Mouse (Mus musculus): ENCODE data around the gene Ifit2. TPM values are rescaled to one million over a fixed set of nuclear protein-coding genes. Genes with fewer than 3 reads are reported as not detected.
A peak's percentile ranks its signal among the peaks of the same experiment; 100 is the strongest.
"Not testable (repeated sequence)": the region's sequence is repeated elsewhere in the genome, so short reads cannot be mapped to it uniquely, and the experiment has no call there.

The Ifit2 gene
- polyA plus RNA-seq, 1 experiment from 2014 or later: 3.1 TPM

DNA sequence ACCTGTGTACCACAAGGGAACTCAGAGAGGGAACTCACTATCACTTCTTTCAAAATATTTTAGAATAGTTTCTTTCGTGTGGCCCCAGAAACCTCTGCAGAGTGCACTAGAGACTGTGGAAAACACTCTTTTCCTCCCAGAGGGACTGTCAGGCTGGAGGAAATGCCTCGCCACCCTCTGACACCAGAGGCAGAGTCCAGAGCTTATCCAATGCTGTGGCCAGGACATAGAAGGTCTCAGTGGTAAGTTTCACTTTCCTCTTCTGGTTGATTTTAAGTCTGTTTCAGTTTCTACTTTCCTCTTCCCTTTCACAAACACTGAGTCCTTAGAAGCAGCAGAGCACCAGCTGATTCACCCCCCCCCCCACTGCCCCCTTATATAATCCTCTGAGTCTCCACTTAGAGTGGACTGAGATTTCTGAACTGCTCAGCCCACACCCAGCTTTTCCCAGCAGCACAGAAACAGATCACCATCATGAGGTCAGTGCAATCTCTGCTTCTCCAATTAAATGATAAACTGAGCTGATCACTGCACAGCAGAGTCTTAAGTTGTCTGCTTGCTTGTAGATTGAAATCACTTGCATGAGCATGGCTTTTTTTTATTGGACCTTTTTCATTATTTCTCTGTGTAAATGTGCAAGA is 32.8 kb downstream of the Ifit2 start, which contains the start of gene Ifit3:
Gene Ifit3 (plus strand): TSS at position 406 of the 641 bp plus-strand sequence.
- not testable (repeated sequence) for ATAC-seq (ENCODE audit: low read depth); H3K4me3 ChIP-seq; H3K36me3 ChIP-seq; H3K27ac ChIP-seq (replicated peaks); H3K4me2 ChIP-seq; H3K4me1 ChIP-seq (replicated peaks); H3K9me3 ChIP-seq; H3K9ac ChIP-seq; H3K27me3 ChIP-seq
- 56% methylated on average over 2 of the region's 2 CpGs for WGBS

- not testable (repeated sequence) for H3K4me2 ChIP-seq; H3K4me3 ChIP-seq; H3K9ac ChIP-seq; H3K27me3 ChIP-seq; ATAC-seq (ENCODE audit: low read depth); H3K9me3 ChIP-seq; H3K4me1 ChIP-seq (replicated peaks); H3K27ac ChIP-seq (replicated peaks); H3K36me3 ChIP-seq
- WGBS: 75% methylated on average over 5 of the region's 5 CpGs
Measured at GRCm38 (mm10) chr19:34585740-34586458, 35.4 kb downstream of the Ifit2 start.

DNA sequence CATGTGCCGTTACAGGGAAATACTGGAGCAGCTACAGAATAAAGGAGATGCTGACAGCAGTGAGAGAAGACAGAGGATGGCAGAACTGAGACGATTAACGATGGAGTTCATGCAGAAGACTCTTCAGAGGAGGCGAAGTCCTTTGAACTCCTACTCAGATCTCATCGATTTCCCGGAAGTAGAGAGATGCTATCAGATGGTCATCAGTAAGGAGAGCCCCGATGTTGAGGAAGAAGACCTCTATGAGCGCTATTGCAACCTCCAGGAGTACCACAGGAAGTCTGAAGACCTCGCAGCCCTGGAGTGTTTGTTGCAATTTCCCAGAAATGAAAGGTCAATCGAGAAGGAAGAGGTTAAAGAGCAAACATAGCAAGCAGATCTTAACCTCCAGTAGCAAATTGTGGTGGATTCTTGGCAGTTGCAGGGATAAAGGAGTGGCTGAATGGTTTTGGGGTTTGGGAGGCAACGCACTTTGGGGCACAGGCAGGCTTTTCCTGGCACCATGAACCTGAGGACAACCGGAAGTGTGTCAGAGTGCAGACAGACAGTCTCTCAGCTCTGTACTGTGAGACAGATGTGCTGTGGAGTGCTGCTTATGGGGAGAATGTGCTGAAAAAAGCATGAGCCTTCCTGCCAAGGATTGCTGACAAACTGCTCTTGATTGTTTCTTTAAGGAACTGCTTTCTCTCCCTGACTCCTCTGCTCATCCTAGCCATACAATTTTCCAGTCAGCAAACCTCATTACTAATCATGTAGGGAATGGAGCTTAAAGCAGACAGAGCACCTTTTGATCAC is 37.6 kb downstream of the Ifit2 start:
- H3K27ac ChIP-seq (replicated peaks); H3K27me3 ChIP-seq; H3K36me3 ChIP-seq; ATAC-seq (ENCODE audit: low read depth); H3K4me2 ChIP-seq; H3K4me1 ChIP-seq (replicated peaks); H3K4me3 ChIP-seq; H3K9ac ChIP-seq; H3K9me3 ChIP-seq: not testable (repeated sequence)
- 86% methylated on average over 7 of the region's 12 CpGs for WGBS

DNA sequence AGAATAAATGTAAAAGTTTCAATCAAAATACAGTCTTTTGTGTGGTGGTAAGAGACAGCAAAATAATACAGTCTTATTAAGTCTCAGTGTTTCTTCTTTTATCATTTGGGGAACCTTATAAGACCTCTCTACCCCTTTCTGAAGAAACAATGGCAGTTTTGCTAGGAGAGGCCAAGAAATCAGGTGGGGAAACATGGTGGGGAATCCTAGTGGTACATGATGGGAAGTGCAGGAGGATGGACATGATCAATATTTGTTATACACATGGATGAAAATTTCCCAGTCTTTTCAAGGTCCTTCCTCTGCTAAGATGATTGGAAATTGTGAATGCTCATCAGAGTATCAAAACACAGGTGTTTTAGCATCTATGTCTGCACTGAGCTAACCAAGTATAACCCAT is 38.5 kb downstream of the Ifit2 start:
- Histone ChIP-seq H3K4me2 (no peak overlapping the region), H3K4me1 (replicated peaks) (no peaks in the 10 kb centered on the region), H3K27me3 (no peaks in the 10 kb centered on the region), H3K9ac (no peak overlapping the region), H3K36me3 (no peaks in the 10 kb centered on the region), H3K27ac (replicated peaks) (no peak overlapping the region), H3K4me3 (no peak overlapping the region), H3K9me3 (no peaks in the 10 kb centered on the region)
- no peak for ATAC-seq (ENCODE audit: low read depth)

GRCm38 (mm10) chr19:34593456-34593855 is 43.0 kb downstream of the Ifit2 start:
- Histone ChIP-seq H3K27ac (replicated peaks) (no peak overlapping the region), H3K27me3 (no peaks in the 10 kb centered on the region), H3K4me2 (no peak overlapping the region), H3K9ac (no peak overlapping the region), H3K4me1 (replicated peaks) (no peaks in the 10 kb centered on the region), H3K4me3 (no peak overlapping the region), H3K36me3 (no peaks in the 10 kb centered on the region), H3K9me3 (no peaks in the 10 kb centered on the region)
- ATAC-seq (ENCODE audit: low read depth): no peak
- WGBS: 94% methylated on average over 2 of the region's 2 CpGs

DNA sequence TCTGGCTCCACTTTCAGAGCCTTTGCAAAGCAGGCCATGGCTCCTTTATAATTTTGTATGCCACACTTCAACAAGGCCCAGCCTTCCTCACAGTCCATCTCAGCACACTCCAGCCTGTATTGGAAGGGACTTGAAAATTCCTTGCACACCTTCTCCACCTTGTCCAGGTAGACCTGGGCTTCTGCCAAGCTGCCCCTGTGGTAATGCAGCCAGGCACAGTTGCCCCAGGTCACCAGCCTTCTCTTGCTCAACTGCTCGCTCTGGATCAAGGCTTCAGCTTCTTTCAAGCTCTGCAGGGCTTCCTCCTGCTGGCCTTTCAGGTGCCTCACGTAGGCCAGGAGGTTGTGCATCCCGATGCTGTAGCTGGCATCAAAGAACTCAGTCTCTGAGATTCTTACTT is 44.0 kb downstream of the Ifit2 start:
- H3K27me3 ChIP-seq; H3K9me3 ChIP-seq; H3K4me1 ChIP-seq (replicated peaks); H3K4me2 ChIP-seq; H3K4me3 ChIP-seq; H3K9ac ChIP-seq; ATAC-seq (ENCODE audit: low read depth); H3K36me3 ChIP-seq; H3K27ac ChIP-seq (replicated peaks): not testable (repeated sequence)
- WGBS: 80% methylated on average over 3 of the region's 3 CpGs

- H3K4me2 ChIP-seq: no peak overlapping the region
- no peaks in the 10 kb centered on the region for H3K36me3 ChIP-seq
- H3K9me3 ChIP-seq: no peaks in the 10 kb centered on the region
- ATAC-seq (ENCODE audit: low read depth): no peak
- no peak overlapping the region for H3K4me3 ChIP-seq
- H3K27ac ChIP-seq (replicated peaks): no peak overlapping the region
- no peaks in the 10 kb centered on the region for H3K27me3 ChIP-seq
- H3K9ac ChIP-seq: no peak overlapping the region
- no peaks in the 10 kb centered on the region for H3K4me1 ChIP-seq (replicated peaks)
Measured at GRCm38 (mm10) chr19:34596811-34597210, 46.3 kb downstream of the Ifit2 start.

GRCm38 (mm10) chr19:34598341-34598740 is 47.8 kb downstream of the Ifit2 start:
- ATAC-seq (ENCODE audit: low read depth): no peak
- H3K27me3 ChIP-seq: no peaks in the 10 kb centered on the region
- 84% methylated on average over 2 of the region's 2 CpGs for WGBS
- no peak overlapping the region for H3K9ac ChIP-seq
- no peak overlapping the region for H3K27ac ChIP-seq (replicated peaks)
- H3K36me3 ChIP-seq: no peaks in the 10 kb centered on the region
- no peak overlapping the region for H3K4me3 ChIP-seq
- H3K4me2 ChIP-seq: no peak overlapping the region
- no peaks in the 10 kb centered on the region for H3K9me3 ChIP-seq
- no peaks in the 10 kb centered on the region for H3K4me1 ChIP-seq (replicated peaks)

DNA sequence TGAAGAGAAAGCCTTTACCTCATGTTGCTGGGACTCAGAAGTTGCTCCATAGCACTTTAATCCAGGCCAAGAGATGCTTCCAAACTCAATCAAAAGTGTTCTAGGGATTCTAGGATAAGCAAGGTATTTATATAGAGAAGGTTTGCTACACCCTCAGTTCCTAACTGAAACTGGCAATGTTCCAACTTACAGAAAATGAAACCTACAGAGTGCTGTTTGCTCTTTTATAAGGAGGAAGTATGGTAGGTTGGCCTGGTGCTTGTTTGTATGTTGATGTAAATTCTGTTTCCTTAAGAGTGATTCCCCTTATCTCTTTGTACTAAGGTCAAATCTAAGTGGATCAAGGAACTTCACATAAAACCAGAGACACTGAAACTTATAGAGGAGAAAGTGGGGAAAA is 48.8 kb downstream of the Ifit2 start:
- not testable (repeated sequence) for H3K27me3 ChIP-seq; ATAC-seq (ENCODE audit: low read depth); H3K9me3 ChIP-seq; H3K4me2 ChIP-seq; H3K4me1 ChIP-seq (replicated peaks); H3K27ac ChIP-seq (replicated peaks); H3K9ac ChIP-seq; H3K4me3 ChIP-seq; H3K36me3 ChIP-seq

- H3K36me3 ChIP-seq; H3K9me3 ChIP-seq; H3K4me2 ChIP-seq; H3K9ac ChIP-seq; H3K4me1 ChIP-seq (replicated peaks); H3K27ac ChIP-seq (replicated peaks); H3K27me3 ChIP-seq; ATAC-seq (ENCODE audit: low read depth); H3K4me3 ChIP-seq: not testable (repeated sequence)
- WGBS: 48% methylated on average over 1 of the region's 1 CpGs
Measured at GRCm38 (mm10) chr19:34601888-34602287, 51.4 kb downstream of the Ifit2 start, which contains the start of gene Ifit1bl1. Gene Ifit1bl1, minus strand, starts transcription at chr19:34601956.

DNA sequence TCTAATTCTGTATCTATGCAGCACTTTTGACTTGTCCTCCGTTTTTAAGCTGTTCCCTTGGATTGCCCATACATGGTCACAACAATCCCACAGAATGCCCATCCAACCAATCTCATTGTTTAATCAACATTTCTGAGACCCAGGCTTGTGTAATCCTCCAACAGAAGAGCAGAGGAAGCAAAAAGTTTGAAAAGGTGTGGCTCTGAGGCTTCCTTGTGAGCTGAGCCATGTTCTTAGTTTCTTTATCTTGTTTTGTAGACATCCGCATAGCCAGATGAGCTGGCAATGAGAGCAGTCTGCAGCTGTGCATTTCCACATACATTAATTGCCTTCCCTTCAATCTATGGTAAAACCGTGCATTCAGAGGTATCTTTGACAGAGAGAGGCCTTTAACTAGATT is 55.0 kb downstream of the Ifit2 start:
- Histone ChIP-seq H3K27me3 (no peaks in the 10 kb centered on the region), H3K36me3 (no peaks in the 10 kb centered on the region), H3K9me3 (no peaks in the 10 kb centered on the region), H3K4me2 (no peak overlapping the region), H3K27ac (replicated peaks) (no peak overlapping the region), H3K9ac (no peak overlapping the region), H3K4me1 (replicated peaks) (no peaks in the 10 kb centered on the region), H3K4me3 (no peak overlapping the region)
- no peak for ATAC-seq (ENCODE audit: low read depth)
- WGBS: 90% methylated on average over 3 of the region's 3 CpGs

DNA sequence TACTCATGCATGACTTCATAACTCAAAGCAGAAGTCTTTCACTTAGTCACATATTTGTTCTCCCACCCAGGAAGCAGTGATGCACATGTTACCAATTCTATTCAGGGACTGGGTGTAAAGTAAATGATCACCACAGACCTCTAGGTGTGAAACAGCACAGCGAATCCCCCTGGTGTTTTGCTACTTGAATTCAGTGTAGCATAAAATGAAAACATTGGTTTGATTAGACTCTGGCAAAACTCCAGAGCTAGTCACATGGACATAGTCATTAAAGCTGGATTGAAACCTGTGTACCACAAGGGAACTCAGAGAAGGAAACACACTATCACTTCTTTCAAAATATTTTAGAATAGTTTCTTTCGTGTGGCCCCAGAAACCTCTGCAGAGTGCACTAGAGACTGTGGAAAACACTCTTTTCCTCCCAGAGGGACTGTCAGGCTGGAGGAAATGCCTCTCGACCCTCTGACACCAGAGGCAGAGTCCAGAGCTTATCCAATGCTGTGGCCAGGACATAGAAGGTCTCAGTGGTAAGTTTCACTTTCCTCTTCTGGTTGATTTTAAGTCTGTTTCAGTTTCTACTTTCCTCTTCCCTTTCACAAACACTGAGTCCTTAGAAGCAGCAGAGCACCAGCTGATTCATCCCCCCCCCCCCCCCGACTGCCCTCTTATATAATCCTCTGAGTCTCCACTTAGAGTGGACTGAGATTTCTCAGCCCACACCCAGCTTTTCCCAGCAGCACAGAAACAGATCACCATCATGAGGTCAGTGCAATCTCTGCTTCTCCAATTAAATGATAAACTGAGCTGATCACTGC is 57.0 kb downstream of the Ifit2 start, which contains the start of gene Ifit3b:
Gene Ifit3b (plus strand): TSS at position 734 of the 815 bp plus-strand sequence.
- not testable (repeated sequence) for H3K27me3 ChIP-seq; H3K4me2 ChIP-seq; H3K4me3 ChIP-seq; H3K4me1 ChIP-seq (replicated peaks); H3K36me3 ChIP-seq; H3K9me3 ChIP-seq; H3K27ac ChIP-seq (replicated peaks); H3K9ac ChIP-seq
- WGBS: 63% methylated on average over 4 of the region's 4 CpGs
- peak; percentile 40 for ATAC-seq (ENCODE audit: low read depth)
